In the genomic region with DNA sequence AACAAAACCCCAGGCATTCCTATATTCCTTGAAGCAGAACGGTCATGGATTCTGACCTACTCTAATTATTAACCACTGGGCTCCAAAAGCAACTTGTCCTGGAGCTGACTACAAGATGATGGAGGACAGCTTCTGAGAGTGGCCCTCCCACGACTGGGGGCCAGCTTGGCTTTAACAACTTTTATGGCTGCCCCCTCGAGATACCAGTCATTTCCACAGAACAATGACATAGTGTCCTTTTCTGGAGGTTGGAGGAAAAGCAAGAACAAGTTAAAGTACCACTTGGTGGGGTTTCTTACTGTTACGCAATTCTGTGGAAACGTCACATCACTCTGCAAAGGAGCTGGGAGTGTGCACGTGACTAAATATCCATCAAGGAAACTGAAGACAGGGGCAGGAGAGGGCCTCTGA, we compare ENCODE assay signal across 19 mouse cellular contexts.
DNase-seq lines count a peak whose midpoint lies in the region; ATAC-seq and TF ChIP-seq lines count a peak whose summit lies in the region.
"Had no signal": no experiment of that assay in that cellular context is flagged by ENCODE, and none has a peak within 500 bp of the region (broad histone marks: within the 10 kb centered on the region; RNA-seq: fewer than 3 reads in every experiment).

No protein-coding gene starts in this region.

- H3K36me3 ChIP-seq in lung, embryonic 14.5 days (ENCODE audit: insufficient read depth) = no peaks in the 10 kb centered on the region
- no peaks in the 10 kb centered on the region for H3K36me3 ChIP-seq in forebrain, embryonic 13.5 days (ENCODE audit: poor library complexity, severe bottlenecking)
- H3K36me3 ChIP-seq: embryonic facial prominence, embryonic 15.5 days; forebrain, embryonic 10.5 days; liver, embryonic 13.5 days had no signal

- no peaks in the 10 kb centered on the region; the same call in 1 of the 2 replicates for H3K4me1 ChIP-seq in lung, embryonic 14.5 days (ENCODE audit: insufficient read depth)
- H3K4me1 ChIP-seq in lung, adult 2 months (ENCODE audit: control insufficient read depth, insufficient read depth, low read length) = peaks cover 3% of the 10 kb centered on the region; the same call in 1 of the 2 replicates
- H3K4me1 ChIP-seq in forebrain, embryonic 13.5 days = peaks cover 12% of the 10 kb centered on the region
- no peaks in the 10 kb centered on the region for H3K4me1 ChIP-seq in cerebellum, adult 2 months (ENCODE audit: control insufficient read depth, insufficient read depth, low read length)

- no peak overlapping the region for H3K4me2 ChIP-seq in lung, embryonic 14.5 days
- no peak overlapping the region for H3K4me2 ChIP-seq in forebrain, embryonic 13.5 days
- H3K4me2 ChIP-seq: embryonic facial prominence, embryonic 15.5 days; limb, embryonic 12.5 days; liver, embryonic 13.5 days had no signal

- 37% methylated on average over 6 of the region's 6 CpGs for WGBS in lung, embryonic 14.5 days
- 43% methylated on average over 6 of the region's 6 CpGs for WGBS in lung, adult 2 months
- 84% methylated on average over 6 of the region's 6 CpGs for WGBS in forebrain, embryonic 13.5 days
- WGBS in cerebellum, adult 2 months = 53% methylated on average over 6 of the region's 6 CpGs

- H3K4me3 ChIP-seq in lung, embryonic 14.5 days (ENCODE audit: low read depth, low read length) = no peak overlapping the region
- H3K4me3 ChIP-seq in lung, adult 2 months (replicated peaks; ENCODE audit: extremely low read depth, low read depth, low read length) = no peak overlapping the region
- no peak overlapping the region for H3K4me3 ChIP-seq in forebrain, embryonic 13.5 days
- H3K4me3 ChIP-seq in cerebellum, adult 2 months (replicated peaks; ENCODE audit: insufficient read depth, low read depth, low read length) = no peak overlapping the region
- H3K4me3 ChIP-seq: embryonic facial prominence, embryonic 15.5 days; forebrain, embryonic 10.5 days; left cerebral cortex, adult 2 months; limb, embryonic 12.5 days; liver, embryonic 13.5 days had no signal

- H3K9ac ChIP-seq in lung, embryonic 14.5 days = no peak overlapping the region
- no peak overlapping the region for H3K9ac ChIP-seq in forebrain, embryonic 13.5 days
- H3K9ac ChIP-seq: embryonic facial prominence, embryonic 15.5 days; limb, embryonic 12.5 days; liver, embryonic 13.5 days had no signal

- no peaks in the 10 kb centered on the region for H3K9me3 ChIP-seq in lung, embryonic 14.5 days (ENCODE audit: low read depth, low read length)
- H3K9me3 ChIP-seq in forebrain, embryonic 13.5 days (replicated peaks) = no peaks in the 10 kb centered on the region
- H3K9me3 ChIP-seq: embryonic facial prominence, embryonic 15.5 days; forebrain, embryonic 10.5 days; limb, embryonic 12.5 days; liver, embryonic 13.5 days had no signal

- TF ChIP-seq POLR2A in lung, adult 2 months (IDR thresholded peaks at IDR 0.05; ENCODE audit: borderline replicate concordance, extremely low read depth, low read depth, low read length) = no peak
- no peak for TF ChIP-seq POLR2A in cerebellum, adult 2 months (IDR thresholded peaks at IDR 0.05; ENCODE audit: borderline replicate concordance, insufficient read depth, low read length)

- no peak for ATAC-seq in lung, embryonic 14.5 days (ENCODE audit: insufficient read depth)
- no peak for ATAC-seq in forebrain, embryonic 13.5 days
- ATAC-seq: midbrain, embryonic 16.5 days had no signal

- TF ChIP-seq CTCF in lung, embryonic 14.5 days (IDR thresholded peaks at IDR 0.05; ENCODE audit: low read depth) = no peak
- TF ChIP-seq CTCF in lung, adult 2 months (IDR thresholded peaks at IDR 0.05; ENCODE audit: insufficient read depth, low read length) = no peak
- TF ChIP-seq CTCF in cerebellum, adult 2 months (IDR thresholded peaks at IDR 0.05; ENCODE audit: borderline replicate concordance, insufficient read depth, low read depth, low read length) = no peak

- DNase-seq in lung, embryonic 14.5 days = peak; percentile 57
- DNase-seq in lung, adult 2 months = no peak
- peak; percentile 93 for DNase-seq in kidney, adult 9 months
- DNase-seq in kidney, postnatal 36 days = peak; percentile 54 to 83
- DNase-seq in ovary, postnatal 14 days (ENCODE audit: low spot score) = no peak
- no peak for DNase-seq in frontal cortex, postnatal 10 days (ENCODE audit: low spot score in 2 of 2)
- DNase-seq in cerebellum, adult 2 months = no peak
- DNase-seq: adrenal gland, postnatal 36 days; cerebellum, adult 9-11 months; gastrocnemius, postnatal 10 days; liver, embryonic 13.5 days; right cerebral cortex, adult 18-20 months; thymus, postnatal 14 days had no signal

- 0 out of 2 replicates have a peak, but pooled peaks cover 3% of the 10 kb centered on the region for H3K27me3 ChIP-seq in lung, embryonic 14.5 days (ENCODE audit: insufficient read depth, low read length)
- H3K27me3 ChIP-seq in forebrain, embryonic 13.5 days = no peaks in the 10 kb centered on the region
- no peaks in the 10 kb centered on the region for H3K27me3 ChIP-seq in cerebellum, adult 2 months (ENCODE audit: control insufficient read depth, insufficient read depth, low read length)
- H3K27me3 ChIP-seq: embryonic facial prominence, embryonic 15.5 days; limb, embryonic 12.5 days had no signal

- H3K27ac ChIP-seq in lung, embryonic 14.5 days (ENCODE audit: low read depth) = no peak overlapping the region; the same call in 1 of the 2 replicates
- no peak overlapping the region for H3K27ac ChIP-seq in forebrain, embryonic 13.5 days
- H3K27ac ChIP-seq in cerebellum, adult 2 months (ENCODE audit: insufficient read depth, low read length) = no peak overlapping the region
- H3K27ac ChIP-seq: embryonic facial prominence, embryonic 15.5 days; forebrain, embryonic 10.5 days; left cerebral cortex, adult 2 months; limb, embryonic 12.5 days; liver, embryonic 13.5 days had no signal

Comparison
In these comparisons a context has a peak if more than half of its experiments do, and no peak if none do; other contexts are left out.
1. DNase-seq: peak in lung, embryonic 14.5 days (single experiment), kidney, adult 9 months (single experiment) and kidney, postnatal 36 days (2 of 2); none in lung, adult 2 months (single experiment), ovary, postnatal 14 days (single experiment), frontal cortex, postnatal 10 days (0 of 2) and cerebellum, adult 2 months (0 of 2).